In genomic region chr14:23493750-23494495, GRCm38 (mm10) we compare ENCODE assay signal across 14 mouse cellular contexts.
A peak's percentile ranks its signal among the peaks of the same experiment; 100 is the strongest.
DNase-seq lines count a peak whose midpoint lies in the region; ATAC-seq and TF ChIP-seq lines count a peak whose summit lies in the region.
"Had no signal": no experiment of that assay in that cellular context is flagged by ENCODE, and none has a peak within 500 bp of the region (broad histone marks: within the 10 kb centered on the region; RNA-seq: fewer than 3 reads in every experiment).

No protein-coding gene starts in this region.

- TF ChIP-seq POLR2A in limb, embryonic 14.5 days (IDR thresholded peaks at IDR 0.05; ENCODE audit: borderline replicate concordance, extremely low read depth, insufficient read depth, insufficient read length): no peak

- no peak overlapping the region for H3K4me2 ChIP-seq in heart, embryonic 11.5 days
- no peak overlapping the region for H3K4me2 ChIP-seq in limb, embryonic 14.5 days (replicated peaks; ENCODE audit: low read depth, low read length, severe bottlenecking)
- H3K4me2 ChIP-seq: midbrain, embryonic 15.5 days had no signal

- WGBS in heart, embryonic 11.5 days (ENCODE audit: insufficient replicate concordance): 83% methylated on average over 8 of the region's 8 CpGs
- 55% methylated on average over 8 of the region's 8 CpGs for WGBS in limb, embryonic 14.5 days

- H3K36me3 ChIP-seq in heart, embryonic 11.5 days (ENCODE audit: control insufficient read depth, insufficient read depth, low read length): no peaks in the 10 kb centered on the region
- no peaks in the 10 kb centered on the region for H3K36me3 ChIP-seq in limb, embryonic 14.5 days (ENCODE audit: control insufficient read depth, insufficient read depth, low read length)
- H3K36me3 ChIP-seq: heart, embryonic 10.5 days; midbrain, embryonic 15.5 days had no signal

- ATAC-seq in heart, embryonic 11.5 days (replicated peaks; ENCODE audit: insufficient number of reproducible peaks, low FRiP score, low TSS enrichment): no peak
- ATAC-seq in limb, embryonic 14.5 days (ENCODE audit: low FRiP score, low read depth): peak; percentile 30; the same call in 1 of the 2 replicates
- ATAC-seq: hindbrain, embryonic 16.5 days; midbrain, embryonic 15.5 days had no signal

- no peak overlapping the region for H3K4me3 ChIP-seq in heart, embryonic 11.5 days (ENCODE audit: low read depth, low read length)
- no peak overlapping the region for H3K4me3 ChIP-seq in brown adipose tissue, adult 24 weeks (ENCODE audit: insufficient read depth, low read depth, low read length)
- no peak overlapping the region for H3K4me3 ChIP-seq in limb, embryonic 14.5 days (replicated peaks; ENCODE audit: low read length)
- H3K4me3 ChIP-seq: heart, embryonic 10.5 days; midbrain, embryonic 15.5 days had no signal

- H3K27me3 ChIP-seq in heart, embryonic 11.5 days (ENCODE audit: control insufficient read depth, insufficient read depth, low read length): no peaks in the 10 kb centered on the region
- H3K27me3 ChIP-seq in limb, embryonic 14.5 days (ENCODE audit: control insufficient read depth, insufficient read depth, low read length): no peaks in the 10 kb centered on the region
- H3K27me3 ChIP-seq: midbrain, embryonic 15.5 days had no signal

- H3K9me3 ChIP-seq in heart, embryonic 11.5 days (replicated peaks; ENCODE audit: control insufficient read depth, low read length): no peaks in the 10 kb centered on the region
- no peaks in the 10 kb centered on the region for H3K9me3 ChIP-seq in limb, embryonic 14.5 days (ENCODE audit: control insufficient read depth, low read length)
- H3K9me3 ChIP-seq: heart, embryonic 10.5 days; midbrain, embryonic 15.5 days had no signal

- peak; percentile 88 for DNase-seq in heart, adult 11 months
- DNase-seq in kidney, postnatal 10 days: peak; percentile 29
- DNase-seq in kidney, adult 11 months: no peak
- peak; percentile 70 for DNase-seq in limb, embryonic 14.5 days (ENCODE audit: low spot score)
- DNase-seq in right cerebral cortex, postnatal 4 days: no peak
- DNase-seq in adrenal gland, postnatal 36 days: no peak
- DNase-seq: cerebellum, postnatal 36 days; spleen, adult 18-20 months; thymus, postnatal 36 days had no signal

- H3K9ac ChIP-seq in heart, embryonic 11.5 days (ENCODE audit: low read depth, low read length): no peak overlapping the region
- no peak overlapping the region for H3K9ac ChIP-seq in limb, embryonic 14.5 days (ENCODE audit: low read depth, low read length, severe bottlenecking)
- H3K9ac ChIP-seq: midbrain, embryonic 15.5 days had no signal

- H3K27ac ChIP-seq in heart, embryonic 11.5 days (ENCODE audit: low read depth, low read length): no peak overlapping the region
- H3K27ac ChIP-seq in brown adipose tissue, adult 24 weeks (replicated peaks; ENCODE audit: low read depth, low read length): peak overlapping the region; percentile 60
- 0 out of 2 replicates have a peak overlapping the region, but pooled peaks have one; percentile 26 for H3K27ac ChIP-seq in limb, embryonic 14.5 days (replicated peaks; ENCODE audit: low read depth, low read length)
- H3K27ac ChIP-seq: heart, embryonic 10.5 days; midbrain, embryonic 15.5 days had no signal

- H3K4me1 ChIP-seq in heart, embryonic 11.5 days (ENCODE audit: control insufficient read depth, insufficient read depth, low read length): no peaks in the 10 kb centered on the region
- H3K4me1 ChIP-seq in brown adipose tissue, adult 24 weeks (ENCODE audit: control insufficient read depth, insufficient read depth, insufficient read length, low read length): peaks cover 11% of the 10 kb centered on the region
- H3K4me1 ChIP-seq in limb, embryonic 14.5 days (ENCODE audit: control insufficient read depth, insufficient read depth, low read length): peaks cover 2% of the 10 kb centered on the region; the same call in 1 of the 2 replicates
- H3K4me1 ChIP-seq: heart, embryonic 10.5 days; midbrain, embryonic 15.5 days had no signal

Comparison
In these comparisons a context has a peak if more than half of its experiments do, and no peak if none do; other contexts are left out.
1. DNase-seq: peak in heart, adult 11 months (single experiment), kidney, postnatal 10 days (single experiment) and limb, embryonic 14.5 days (single experiment); none in kidney, adult 11 months (single experiment), right cerebral cortex, postnatal 4 days (single experiment) and adrenal gland, postnatal 36 days (0 of 2).